Mouse (Mus musculus): ENCODE measurements around the gene Fyn. TPM values are rescaled to one million over a fixed set of nuclear protein-coding genes. Genes with fewer than 3 reads are reported as not detected.

The Fyn gene
- total and polyA plus RNA-seq, 2 experiments = 4.4 to 5.6 TPM

DNA sequence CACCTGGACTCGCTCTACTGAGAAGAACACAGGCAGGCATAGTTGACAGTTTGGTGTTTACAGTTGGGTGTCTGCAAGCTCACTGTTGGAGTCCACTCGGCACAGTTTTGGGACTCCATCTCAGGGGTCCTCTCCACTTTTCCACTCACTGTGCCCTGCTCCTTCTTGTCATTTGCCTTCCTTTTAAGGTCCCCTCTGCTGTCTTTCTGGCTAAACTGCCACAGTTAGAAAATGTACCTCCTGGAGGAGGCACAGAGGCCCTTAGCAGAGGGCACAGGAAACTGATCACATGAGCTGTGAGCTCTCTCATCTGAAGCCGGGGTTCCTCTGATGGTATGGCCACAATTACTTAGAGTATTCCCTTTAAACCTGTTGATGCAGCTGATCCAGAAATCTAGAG is 120.3 kb downstream of the Fyn start:
- H3K79me2 ChIP-seq (ENCODE audit: control insufficient read depth, insufficient read depth, low read length) = no peaks in the 10 kb centered on the region
- WGBS = 52% methylated on average over 3 of the region's 3 CpGs
- no peak overlapping the region for H3K27ac ChIP-seq (replicated peaks; ENCODE audit: insufficient read depth, low read depth, low read length)

GRCm38 (mm10) chr10:39490349-39491121 is 121.9 kb downstream of the Fyn start:
- 78% methylated on average over 9 of the region's 9 CpGs for WGBS
- peaks cover 11% of the 10 kb centered on the region for H3K4me1 ChIP-seq (ENCODE audit: control insufficient read depth, insufficient read depth, low read length)
- H3K36me3 ChIP-seq (ENCODE audit: control insufficient read depth, insufficient read depth, low read length) = no peaks in the 10 kb centered on the region
- H3K9ac ChIP-seq (ENCODE audit: low read depth, low read length) = no peak overlapping the region
- no peaks in the 10 kb centered on the region for H3K27me3 ChIP-seq (ENCODE audit: control insufficient read depth, insufficient read depth, low read length)
- no peak overlapping the region for H3K4me3 ChIP-seq (ENCODE audit: insufficient read depth, low read depth, low read length)
- H3K27ac ChIP-seq (replicated peaks; ENCODE audit: insufficient read depth, low read depth, low read length) = no peak overlapping the region
- TF ChIP-seq POLR2A (IDR thresholded peaks at IDR 0.05; ENCODE audit: extremely low read depth, insufficient read depth, low read length) (no peak), CTCF (IDR thresholded peaks at IDR 0.05; ENCODE audit: low read depth, low read length) (no peak)
- DNase-seq (ENCODE audit: extremely low read depth, low read depth, low spot score) = no peak
- no peaks in the 10 kb centered on the region; the same call in 1 of the 2 replicates for H3K79me2 ChIP-seq (ENCODE audit: control insufficient read depth, insufficient read depth, low read length)

More for the DNA sequence above, 120.3 kb downstream of the Fyn start:
- DNase-seq (ENCODE audit: extremely low read depth, low read depth, low spot score) = no peak
- no peak overlapping the region for H3K9ac ChIP-seq (ENCODE audit: low read depth, low read length)
- TF ChIP-seq POLR2A (IDR thresholded peaks at IDR 0.05; ENCODE audit: extremely low read depth, insufficient read depth, low read length) = no peak
- TF ChIP-seq CTCF (IDR thresholded peaks at IDR 0.05; ENCODE audit: low read depth, low read length) = no peak
- no peaks in the 10 kb centered on the region for H3K36me3 ChIP-seq (ENCODE audit: control insufficient read depth, insufficient read depth, low read length)
- H3K4me3 ChIP-seq (ENCODE audit: insufficient read depth, low read depth, low read length) = no peak overlapping the region
- peaks cover 11% of the 10 kb centered on the region for H3K4me1 ChIP-seq (ENCODE audit: control insufficient read depth, insufficient read depth, low read length)
- H3K27me3 ChIP-seq (ENCODE audit: control insufficient read depth, insufficient read depth, low read length) = no peaks in the 10 kb centered on the region

DNA sequence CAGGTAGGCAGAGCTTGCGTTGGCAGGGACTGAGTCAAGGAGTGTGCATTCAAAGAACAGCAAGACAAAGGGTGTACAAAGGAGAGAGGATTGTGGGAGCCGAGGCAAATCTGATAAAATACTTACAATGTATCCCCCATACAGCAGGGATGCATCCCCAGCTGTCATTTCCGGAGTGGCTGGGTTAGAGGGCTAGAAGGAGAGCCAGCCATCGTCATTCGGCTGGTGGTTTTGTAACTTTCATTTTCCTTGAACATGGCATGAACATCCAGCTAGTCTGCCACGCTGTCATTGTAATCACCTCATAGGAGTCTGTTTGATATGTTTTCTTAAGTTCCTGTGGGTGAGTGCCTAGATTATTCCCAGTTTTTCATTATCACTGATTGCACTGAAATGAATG is 123.5 kb downstream of the Fyn start:
- DNase-seq (ENCODE audit: extremely low read depth, low read depth, low spot score) = no peak
- WGBS = 82% methylated on average over 6 of the region's 6 CpGs
- Histone ChIP-seq H3K9ac (ENCODE audit: low read depth, low read length) (no peak overlapping the region), H3K36me3 (ENCODE audit: control insufficient read depth, insufficient read depth, low read length) (no peaks in the 10 kb centered on the region), H3K4me1 (ENCODE audit: control insufficient read depth, insufficient read depth, low read length) (peaks cover 11% of the 10 kb centered on the region), H3K79me2 (ENCODE audit: control insufficient read depth, insufficient read depth, low read length) (no peaks in the 10 kb centered on the region; the same call in 1 of the 2 replicates), H3K4me3 (ENCODE audit: insufficient read depth, low read depth, low read length) (no peak overlapping the region), H3K27me3 (ENCODE audit: control insufficient read depth, insufficient read depth, low read length) (no peaks in the 10 kb centered on the region), H3K27ac (replicated peaks; ENCODE audit: insufficient read depth, low read depth, low read length) (no peak overlapping the region)
- TF ChIP-seq CTCF (IDR thresholded peaks at IDR 0.05; ENCODE audit: low read depth, low read length) = no peak
- TF ChIP-seq POLR2A (IDR thresholded peaks at IDR 0.05; ENCODE audit: extremely low read depth, insufficient read depth, low read length) = no peak

GRCm38 (mm10) chr10:39493007-39493406 is 124.4 kb downstream of the Fyn start:
- WGBS = 97% methylated on average over 3 of the region's 3 CpGs

DNA sequence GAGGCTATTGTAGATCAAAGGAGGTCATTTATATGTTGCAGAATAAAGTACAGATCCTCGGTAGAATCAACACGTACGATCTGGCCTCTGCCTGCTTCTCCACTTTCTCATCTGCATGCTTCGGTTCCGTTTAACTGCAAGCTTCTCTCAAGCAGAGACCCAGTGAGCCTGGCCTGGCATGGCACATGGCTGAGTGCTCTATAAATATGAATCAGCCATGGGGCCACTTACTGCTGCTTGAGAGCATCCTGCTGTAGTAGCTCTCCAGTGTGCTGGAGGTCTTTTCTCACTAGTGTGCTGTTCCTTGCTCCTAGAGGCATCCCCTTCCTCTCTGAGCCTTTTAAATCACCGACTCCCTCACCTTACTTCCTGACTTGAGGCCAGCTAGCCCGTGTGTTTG is 130.0 kb downstream of the Fyn start:
- TF ChIP-seq CTCF (IDR thresholded peaks at IDR 0.05; ENCODE audit: low read depth, low read length) = no peak
- no peak for TF ChIP-seq POLR2A (IDR thresholded peaks at IDR 0.05; ENCODE audit: extremely low read depth, insufficient read depth, low read length)
- no peak overlapping the region for H3K9ac ChIP-seq (ENCODE audit: low read depth, low read length)
- no peaks in the 10 kb centered on the region for H3K36me3 ChIP-seq (ENCODE audit: control insufficient read depth, insufficient read depth, low read length)
- H3K4me1 ChIP-seq (ENCODE audit: control insufficient read depth, insufficient read depth, low read length) = peaks cover 2% of the 10 kb centered on the region
- H3K27ac ChIP-seq (replicated peaks; ENCODE audit: insufficient read depth, low read depth, low read length) = no peak overlapping the region
- no peaks in the 10 kb centered on the region; the same call in 1 of the 2 replicates for H3K79me2 ChIP-seq (ENCODE audit: control insufficient read depth, insufficient read depth, low read length)
- H3K4me3 ChIP-seq (ENCODE audit: insufficient read depth, low read depth, low read length) = no peak overlapping the region
- DNase-seq (ENCODE audit: extremely low read depth, low read depth, low spot score) = no peak
- no peaks in the 10 kb centered on the region for H3K27me3 ChIP-seq (ENCODE audit: control insufficient read depth, insufficient read depth, low read length)
- 74% methylated on average over 7 of the region's 7 CpGs for WGBS

More at GRCm38 (mm10) chr10:39493007-39493406, 124.4 kb downstream of the Fyn start:
- Histone ChIP-seq H3K27ac (replicated peaks; ENCODE audit: insufficient read depth, low read depth, low read length) (no peak overlapping the region), H3K4me1 (ENCODE audit: control insufficient read depth, insufficient read depth, low read length) (peaks cover 10% of the 10 kb centered on the region), H3K9ac (ENCODE audit: low read depth, low read length) (no peak overlapping the region), H3K4me3 (ENCODE audit: insufficient read depth, low read depth, low read length) (no peak overlapping the region), H3K36me3 (ENCODE audit: control insufficient read depth, insufficient read depth, low read length) (no peaks in the 10 kb centered on the region), H3K79me2 (ENCODE audit: control insufficient read depth, insufficient read depth, low read length) (no peaks in the 10 kb centered on the region; the same call in 1 of the 2 replicates), H3K27me3 (ENCODE audit: control insufficient read depth, insufficient read depth, low read length) (no peaks in the 10 kb centered on the region)
- DNase-seq (ENCODE audit: extremely low read depth, low read depth, low spot score) = no peak
- TF ChIP-seq POLR2A (IDR thresholded peaks at IDR 0.05; ENCODE audit: extremely low read depth, insufficient read depth, low read length) = no peak
- TF ChIP-seq CTCF (IDR thresholded peaks at IDR 0.05; ENCODE audit: low read depth, low read length) = no peak

- no peaks in the 10 kb centered on the region for H3K27me3 ChIP-seq (ENCODE audit: control insufficient read depth, insufficient read depth, low read length)
- WGBS = 69% methylated on average over 10 of the region's 10 CpGs
- TF ChIP-seq CTCF (IDR thresholded peaks at IDR 0.05; ENCODE audit: low read depth, low read length) (no peak), POLR2A (IDR thresholded peaks at IDR 0.05; ENCODE audit: extremely low read depth, insufficient read depth, low read length) (no peak)
- H3K36me3 ChIP-seq (ENCODE audit: control insufficient read depth, insufficient read depth, low read length) = no peaks in the 10 kb centered on the region
- no peaks in the 10 kb centered on the region for H3K79me2 ChIP-seq (ENCODE audit: control insufficient read depth, insufficient read depth, low read length)
- peaks cover 2% of the 10 kb centered on the region for H3K4me1 ChIP-seq (ENCODE audit: control insufficient read depth, insufficient read depth, low read length)
- no peak for DNase-seq (ENCODE audit: extremely low read depth, low read depth, low spot score)
- H3K4me3 ChIP-seq (ENCODE audit: insufficient read depth, low read depth, low read length) = no peak overlapping the region
- H3K9ac ChIP-seq (ENCODE audit: low read depth, low read length) = no peak overlapping the region
- H3K27ac ChIP-seq (replicated peaks; ENCODE audit: insufficient read depth, low read depth, low read length) = no peak overlapping the region
These were observed 132.9 kb downstream of the Fyn start for GRCm38 (mm10) chr10:39501571-39501970.
